Mouse (Mus musculus) hindbrain, postnatal 0 days (tissue): Measurements from ENCODE around the gene Moap1. TPM values are rescaled to one million over a fixed set of nuclear protein-coding genes. Genes with fewer than 3 reads are reported as not detected.

Source experiments
- ATAC-seq: fragments of 200-750 bp; cut with Nextera tagmentation; 2 replicates; pipeline ENCODE4 v1.8.0; 2017; ENCODE audit warnings: mild to moderate bottlenecking, moderate TSS enrichment, moderate library complexity
- DNase-seq: peaks from one replicate; pipeline ENCODE4 v3.0.0-alpha.2; 2015; ENCODE audit warnings: low spot score
- H3K27ac ChIP-seq: fragments of 300-500 bp; sonication (generic); 2 replicates; pipeline ENCODE4 v1.5.1; 2014; ENCODE audit warnings: mild to moderate bottlenecking
- H3K27me3 ChIP-seq: fragments of 300-500 bp; sonication (generic); 2 replicates; pipeline ENCODE4 v1.6.1; 2014; ENCODE audit warnings: low read length, mixed read lengths; ENCODE audit not compliant: insufficient read depth
- H3K36me3 ChIP-seq: fragments of 300-500 bp; sonication (generic); 2 replicates; pipeline ENCODE4 v1.6.1; 2014; ENCODE audit warnings: low read length, mixed read lengths; ENCODE audit not compliant: insufficient read depth
- H3K4me1 ChIP-seq: fragments of 300-500 bp; sonication (generic); 2 replicates; pipeline ENCODE4 v1.6.1; 2014; ENCODE audit warnings: antibody characterized with exemption, low read length, mixed read lengths; ENCODE audit not compliant: insufficient read depth
- H3K4me2 ChIP-seq: fragments of 300-500 bp; sonication (generic); 2 replicates; pipeline ENCODE4 v1.6.1; 2014; ENCODE audit warnings: low read depth, mild to moderate bottlenecking, low read length, moderate library complexity, mixed read lengths
- H3K4me3 ChIP-seq: fragments of 300-500 bp; sonication (generic); 2 replicates; pipeline ENCODE4 v1.5.1; 2014; ENCODE audit warnings: low read length
- H3K9ac ChIP-seq: fragments of 300-500 bp; sonication (generic); replicated peaks from 2 replicates; pipeline ENCODE4 v1.6.1; 2014; ENCODE audit warnings: mild to moderate bottlenecking, low read length, moderate library complexity, mixed read lengths
- H3K9me3 ChIP-seq: fragments of 300-500 bp; sonication (generic); 2 replicates; pipeline ENCODE4 v1.6.1; 2016; ENCODE audit warnings: low read length, mixed read lengths
- CTCF ChIP-seq: IDR thresholded peaks from 2 replicates; pipeline ENCODE4 v1.5.1; 2016; ENCODE audit warnings: antibody characterized with exemption, control low read depth, low read depth
- WGBS: fragments of 180-500 bp; shearing (Covaris S2); extraction: QIAGEN DNeasy Blood & Tissue Kit; methylation state at CpG from one replicate; pipeline ENCODE4 v1.1.7; 2014; 5-methylcytosine and 5-hydroxymethylcytosine counted together
- polyA plus RNA-seq: library from polyadenylated mRNA; unstranded; fragments of >200 nt; fragmentation: Nextera tagmentation; extraction: Ambion mirVana; gene quantifications from 2 replicates; pipeline ENCODE4 v1.2.1, GENCODE M21; 2015
- total RNA-seq: library from RNA; depleted of rRNA; stranded (reverse); fragments of >200 nt; gene quantifications from 2 replicates; pipeline ENCODE4 v1.2.3, GENCODE M21; 2014; rRNA removed

The Moap1 gene
- total and polyA plus RNA-seq, 2 experiments from 2014 or later, result 13.9 to 64.9 TPM

DNA sequence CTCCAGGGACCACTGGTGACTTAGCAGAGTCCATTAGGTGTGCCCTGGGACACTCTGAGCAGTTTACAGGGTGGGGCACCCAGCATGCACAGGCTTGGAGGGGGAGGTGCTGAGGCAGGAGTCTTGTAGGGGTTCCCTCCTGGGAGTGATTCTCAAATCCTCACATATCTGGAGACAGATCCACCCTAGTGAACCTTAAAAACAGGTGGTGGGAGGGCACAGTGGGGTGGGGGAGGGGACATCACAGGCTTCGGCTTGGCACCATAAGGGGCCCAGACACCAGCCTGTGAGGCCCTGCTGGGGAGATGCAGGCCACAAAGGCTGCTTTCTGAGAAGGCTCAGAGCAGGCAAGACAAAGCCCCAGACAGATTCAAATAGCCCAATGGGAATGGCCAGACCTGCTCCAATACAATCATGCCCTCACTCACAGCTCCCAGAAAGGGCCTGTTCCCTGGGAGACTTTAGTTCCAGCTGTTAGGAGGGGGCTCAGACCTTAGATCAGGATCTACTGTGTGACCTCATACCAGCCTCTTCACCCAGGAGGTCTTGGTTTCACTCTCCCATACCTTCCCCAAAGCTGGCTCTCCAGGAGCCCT is 45.3 kb downstream of the Moap1 start:
- Histone ChIP-seq H3K4me1 (peaks cover 32% of the 10 kb centered on the region), H3K27me3 (no peaks in the 10 kb centered on the region), H3K36me3 (no peaks in the 10 kb centered on the region), H3K4me2 (no peak overlapping the region), H3K9ac (no peak overlapping the region), H3K4me3 (no peak overlapping the region), H3K9me3 (no peaks in the 10 kb centered on the region), H3K27ac (no peak overlapping the region)
- DNase-seq (no peak), ATAC-seq (no peak; the same call in 1 of the 2 replicates)
- no peak for TF ChIP-seq CTCF
- WGBS, result 5% methylated on average over 1 of the region's 1 CpGs

- Histone ChIP-seq H3K27ac (no peak overlapping the region), H3K4me2 (no peak overlapping the region), H3K36me3 (no peaks in the 10 kb centered on the region), H3K4me1 (peaks cover 32% of the 10 kb centered on the region), H3K9me3 (no peaks in the 10 kb centered on the region), H3K4me3 (no peak overlapping the region), H3K27me3 (no peaks in the 10 kb centered on the region), H3K9ac (no peak overlapping the region)
- no peak for TF ChIP-seq CTCF
- DNase-seq, result no peak
- no peak for ATAC-seq
- WGBS, result 81% methylated on average over 7 of the region's 7 CpGs
These were observed 46.1 kb downstream of the Moap1 start for GRCm38 (mm10) chr12:102697381-102697780.

- no peaks in the 10 kb centered on the region for H3K27me3 ChIP-seq
- peaks cover 29% of the 10 kb centered on the region for H3K4me1 ChIP-seq
- H3K27ac ChIP-seq, result no peak overlapping the region
- H3K4me3 ChIP-seq, result no peak overlapping the region
- 76% methylated on average over 14 of the region's 14 CpGs for WGBS
- ATAC-seq, result no peak
- DNase-seq, result no peak
- H3K36me3 ChIP-seq, result no peaks in the 10 kb centered on the region
- no peak overlapping the region for H3K9ac ChIP-seq
- H3K9me3 ChIP-seq, result no peaks in the 10 kb centered on the region
- TF ChIP-seq CTCF, result no peak
- no peak overlapping the region for H3K4me2 ChIP-seq
These were observed 46.7 kb downstream of the Moap1 start for GRCm38 (mm10) chr12:102696635-102697354.

DNA sequence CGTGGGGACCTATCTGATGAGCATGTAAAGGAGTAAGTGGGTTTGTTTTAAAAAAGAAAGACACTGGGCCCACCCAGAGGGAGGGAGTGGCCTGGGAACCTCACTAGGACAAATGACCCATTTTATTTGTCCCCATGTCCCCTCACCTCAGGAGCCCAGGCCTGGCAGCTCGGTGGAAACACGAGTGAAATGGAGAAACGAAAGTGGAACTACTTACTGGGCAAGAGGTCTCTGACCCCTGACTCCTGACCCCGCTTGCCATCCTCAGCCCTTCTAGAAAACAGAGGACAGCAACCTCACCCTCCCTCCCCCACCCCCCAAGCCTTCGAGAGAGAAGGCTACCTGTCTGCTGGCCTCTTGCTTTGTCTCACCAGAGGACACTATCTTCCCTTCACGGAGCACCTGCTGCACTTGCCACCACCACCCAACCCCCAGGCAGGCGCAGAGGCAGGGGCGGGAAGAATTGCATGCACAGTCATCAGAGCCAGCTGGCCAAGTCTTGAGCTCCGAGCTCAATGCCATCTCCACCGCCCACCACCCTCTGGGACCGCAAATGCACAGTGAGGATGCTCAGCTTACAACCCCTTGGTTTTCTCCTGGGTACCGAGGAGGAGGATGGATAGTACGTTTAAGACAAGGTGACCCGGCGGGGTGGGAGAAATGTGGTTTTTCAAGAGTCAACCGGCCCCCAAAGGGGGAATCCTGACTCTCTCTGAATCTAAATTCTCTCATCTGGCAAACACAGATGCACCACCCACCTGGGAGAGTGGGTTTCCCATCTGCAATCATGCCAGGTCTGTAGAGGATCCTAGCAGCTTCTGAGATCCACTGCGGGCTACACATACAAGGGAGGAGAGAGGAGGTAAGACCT is 47.9 kb downstream of the Moap1 start:
- Histone ChIP-seq H3K27me3 (no peaks in the 10 kb centered on the region), H3K27ac (peak overlapping the region; percentile 4; the same call in 1 of the 2 replicates), H3K9ac (peak overlapping the region; percentile 9; the same call in 1 of the 2 replicates), H3K4me2 (no peak overlapping the region), H3K36me3 (no peaks in the 10 kb centered on the region), H3K4me1 (peaks cover 28% of the 10 kb centered on the region), H3K4me3 (no peak overlapping the region), H3K9me3 (no peaks in the 10 kb centered on the region)
- TF ChIP-seq CTCF, result no peak
- ATAC-seq, result no peak
- 51% methylated on average over 18 of the region's 18 CpGs for WGBS
- no peak for DNase-seq

Other genes starting within 250 kb of the Moap1 start
- 160 and 171 TPM in 2 replicates for gene Chga, start 188.7 kb downstream of the Moap1 start, total RNA-seq
- 254 and 255 TPM in 2 replicates for gene Chga, start 188.7 kb downstream of the Moap1 start, polyA plus RNA-seq
- 69.0 and 73.9 TPM in 2 replicates for gene Itpk1, start 38.7 kb downstream of the Moap1 start, total RNA-seq
- 34.1 and 35.7 TPM in 2 replicates for gene Itpk1, start 38.7 kb downstream of the Moap1 start, polyA plus RNA-seq
- 4.3 and 7.1 TPM in 2 replicates for gene Tmem251, start 101 bp upstream of the Moap1 start, total RNA-seq
- gene Tmem251, start 101 bp upstream of the Moap1 start, polyA plus RNA-seq, result 11.2 and 12.2 TPM in 2 replicates
- not detected in 2 replicates for gene Gm28051, start 14.1 kb upstream of the Moap1 start, total RNA-seq
- gene Gm28051, start 14.1 kb upstream of the Moap1 start, polyA plus RNA-seq, result not detected in 2 replicates
- gene Gon7, start 14.1 kb upstream of the Moap1 start, total RNA-seq, result 10.2 and 10.8 TPM in 2 replicates
- gene Gon7, start 14.1 kb upstream of the Moap1 start, polyA plus RNA-seq, result 31.4 and 33.9 TPM in 2 replicates
- gene Ubr7, start 14.3 kb upstream of the Moap1 start, total RNA-seq, result 47.2 and 49.2 TPM in 2 replicates
- 26.2 and 28.1 TPM in 2 replicates for gene Ubr7, start 14.3 kb upstream of the Moap1 start, polyA plus RNA-seq
- gene Gm20604, start 15.0 kb upstream of the Moap1 start, total RNA-seq, result 16.2 and 18.8 TPM in 2 replicates
- 46.2 and 48.1 TPM in 2 replicates for gene Gm20604, start 15.0 kb upstream of the Moap1 start, polyA plus RNA-seq
- 27.3 and 30.9 TPM in 2 replicates for gene Btbd7, start 134.8 kb upstream of the Moap1 start, total RNA-seq
- 9.7 TPM in 2 replicates for gene Btbd7, start 134.8 kb upstream of the Moap1 start, polyA plus RNA-seq
- gene Cox8c, start 155.7 kb upstream of the Moap1 start, total RNA-seq, result not detected in 2 replicates
- gene Cox8c, start 155.7 kb upstream of the Moap1 start, polyA plus RNA-seq, result not detected in 2 replicates
- 37.7 and 40.7 TPM in 2 replicates for gene Unc79, start 205.2 kb upstream of the Moap1 start, total RNA-seq
- 4.2 and 4.7 TPM in 2 replicates for gene Unc79, start 205.2 kb upstream of the Moap1 start, polyA plus RNA-seq